Mouse (Mus musculus) kidney, postnatal 10 days (tissue): ENCODE data around the gene Cd300lf.

ENCODE experiments used
- DNase-seq: peaks from one replicate; pipeline ENCODE4 v3.0.0; 2021; ENCODE audit warnings: mixed read lengths

Cd300lf gene

GRCm38 (mm10) chr11:115133800-115134199 is at the start of gene Cd300lf:
TSS of gene Cd300lf (minus strand) at chr11:115133992.
- DNase-seq = no peak

GRCm38 (mm10) chr11:115181913-115182638 is 48.3 kb upstream of the Cd300lf start:
- DNase-seq = peak; percentile 91

GRCm38 (mm10) chr11:115179881-115180280 is 46.1 kb upstream of the Cd300lf start:
- no peak for DNase-seq

GRCm38 (mm10) chr11:115179191-115179590 is 45.4 kb upstream of the Cd300lf start:
- DNase-seq = no peak

GRCm38 (mm10) chr11:115178766-115179165 is 45.0 kb upstream of the Cd300lf start:
- no peak for DNase-seq

GRCm38 (mm10) chr11:115177559-115178195 is 43.9 kb upstream of the Cd300lf start:
- DNase-seq = peak; percentile 80

- no peak for DNase-seq
These were observed 42.8 kb upstream of the Cd300lf start for GRCm38 (mm10) chr11:115176399-115177190.

- DNase-seq = peak; percentile 66
These were observed 40.0 kb upstream of the Cd300lf start for GRCm38 (mm10) chr11:115173549-115174339.

- DNase-seq = peak; percentile 82
These were observed 39.1 kb upstream of the Cd300lf start for GRCm38 (mm10) chr11:115172825-115173287.

- DNase-seq = peak; percentile 70
These were observed 37.3 kb upstream of the Cd300lf start for GRCm38 (mm10) chr11:115171125-115171524.

- DNase-seq = no peak
These were observed 35.6 kb upstream of the Cd300lf start for GRCm38 (mm10) chr11:115169430-115169829.

- no peak for DNase-seq
These were observed 33.9 kb upstream of the Cd300lf start for GRCm38 (mm10) chr11:115167631-115168249.

- no peak for DNase-seq
These were observed 33.0 kb upstream of the Cd300lf start for GRCm38 (mm10) chr11:115166776-115167175.

- peak; percentile 68 for DNase-seq
These were observed 31.2 kb upstream of the Cd300lf start for GRCm38 (mm10) chr11:115164976-115165374.

- peak; percentile 73 for DNase-seq
These were observed 30.7 kb upstream of the Cd300lf start for GRCm38 (mm10) chr11:115164341-115164975.

GRCm38 (mm10) chr11:115163568-115164150 is 29.9 kb upstream of the Cd300lf start:
- peak; percentile 61 for DNase-seq

GRCm38 (mm10) chr11:115162832-115163480 is 29.2 kb upstream of the Cd300lf start, which contains the start of gene Slc9a3r1:
TSS of gene Slc9a3r1 (plus strand) at chr11:115163341.
- DNase-seq = peak; percentile 99

- no peak for DNase-seq
These were observed 28.4 kb upstream of the Cd300lf start for GRCm38 (mm10) chr11:115162205-115162601.

GRCm38 (mm10) chr11:115161578-115162204 is 27.9 kb upstream of the Cd300lf start:
- no peak for DNase-seq
